Mouse (Mus musculus): ENCODE measurements around the gene Kitl. TPM values are rescaled to one million over a fixed set of nuclear protein-coding genes. Genes with fewer than 3 reads are reported as not detected.
A peak's percentile ranks its signal among the peaks of the same experiment; 100 is the strongest.

Kitl gene
- polyA plus RNA-seq, 1 experiment from 2014 or later, result 20.9 TPM

DNA sequence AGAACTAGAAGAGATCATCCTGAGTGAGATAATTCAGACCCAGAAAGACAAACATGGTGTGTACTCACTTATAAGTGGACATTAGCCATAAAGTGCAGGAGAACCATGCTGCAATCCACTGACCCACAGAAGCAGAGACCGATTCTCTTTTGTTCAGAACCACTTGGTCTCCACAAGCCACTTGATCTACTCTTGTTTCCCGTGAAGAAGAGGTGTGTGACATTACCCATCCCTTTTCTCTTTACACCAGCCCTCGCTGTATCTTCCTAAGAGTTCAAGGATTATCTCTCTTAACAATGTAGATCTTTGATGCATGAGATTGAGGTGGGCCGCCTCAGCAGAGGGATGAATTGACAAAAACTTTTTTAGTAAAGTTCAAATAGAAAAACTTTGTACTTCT, 11.6 kb upstream of the Kitl start:
- H3K27me3 ChIP-seq (ENCODE audit: control insufficient read depth, insufficient read depth, low read length), result no peaks in the 10 kb centered on the region
- H3K36me3 ChIP-seq (ENCODE audit: control insufficient read depth, insufficient read depth, low read length), result no peaks in the 10 kb centered on the region
- H3K9me3 ChIP-seq (ENCODE audit: control insufficient read depth, low read length), result no peaks in the 10 kb centered on the region
- WGBS, result 88% methylated on average over 4 of the region's 4 CpGs
- H3K4me3 ChIP-seq (ENCODE audit: low read depth, low read length), result no peak overlapping the region
- H3K9ac ChIP-seq (ENCODE audit: low read depth, low read length), result no peak overlapping the region
- no peak overlapping the region for H3K4me2 ChIP-seq (replicated peaks; ENCODE audit: low read depth, low read length)
- DNase-seq (ENCODE audit: low spot score), result no peak
- H3K27ac ChIP-seq (ENCODE audit: low read depth, low read length), result no peak overlapping the region
- no peaks in the 10 kb centered on the region for H3K4me1 ChIP-seq (replicated peaks; ENCODE audit: control insufficient read depth, insufficient read depth, low read length)
- ATAC-seq (ENCODE audit: low FRiP score), result no peak

DNA sequence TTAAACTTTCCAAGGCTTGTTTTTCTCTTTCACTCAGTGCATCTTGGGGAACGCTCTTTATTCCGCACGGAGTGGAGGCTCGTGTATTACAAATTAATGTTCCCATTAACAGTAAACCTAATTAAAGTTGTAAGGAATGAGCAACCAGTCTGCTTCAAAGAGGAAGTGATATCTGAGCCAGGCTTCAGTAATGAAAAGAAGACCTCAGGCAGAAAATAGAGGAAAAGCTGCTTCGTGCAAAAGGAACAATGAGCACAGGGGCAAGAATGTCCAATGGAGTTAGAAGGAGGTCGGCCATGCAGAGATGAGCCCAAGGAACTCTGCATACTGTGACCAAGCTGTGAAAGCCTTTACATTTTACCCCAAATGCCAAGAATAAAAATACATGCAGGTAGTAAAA, 5.7 kb upstream of the Kitl start:
- Histone ChIP-seq H3K27ac (ENCODE audit: low read depth, low read length) (no peak overlapping the region), H3K27me3 (ENCODE audit: control insufficient read depth, insufficient read depth, low read length) (no peaks in the 10 kb centered on the region), H3K4me3 (ENCODE audit: low read depth, low read length) (no peak overlapping the region), H3K9me3 (ENCODE audit: control insufficient read depth, low read length) (no peaks in the 10 kb centered on the region), H3K9ac (ENCODE audit: low read depth, low read length) (no peak overlapping the region), H3K4me2 (replicated peaks; ENCODE audit: low read depth, low read length) (no peak overlapping the region), H3K36me3 (ENCODE audit: control insufficient read depth, insufficient read depth, low read length) (no peaks in the 10 kb centered on the region), H3K4me1 (replicated peaks; ENCODE audit: control insufficient read depth, insufficient read depth, low read length) (no peaks in the 10 kb centered on the region)
- 69% methylated on average over 6 of the region's 6 CpGs for WGBS
- no peak for ATAC-seq (ENCODE audit: low FRiP score)
- DNase-seq (ENCODE audit: low spot score), result no peak

DNA sequence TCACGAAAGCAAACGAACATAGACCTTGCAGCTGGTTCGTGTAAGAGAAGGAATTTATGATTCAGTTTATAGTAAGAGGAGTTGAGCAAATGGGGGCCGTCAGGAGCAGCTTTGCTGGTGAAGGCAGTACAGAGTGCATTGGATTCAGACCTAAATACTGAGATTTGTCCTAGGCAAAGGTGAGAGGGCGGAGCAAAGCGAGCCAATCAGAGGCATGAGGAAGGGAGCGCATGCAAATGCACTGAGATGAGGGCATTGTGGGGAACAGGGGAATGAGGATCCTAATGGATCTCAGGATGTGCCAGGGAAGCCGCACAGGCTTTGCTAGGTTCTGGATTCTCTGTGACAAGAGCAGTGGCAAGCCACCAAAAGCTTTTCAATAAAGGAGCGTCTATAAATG, 5.1 kb upstream of the Kitl start:
- Histone ChIP-seq H3K4me3 (ENCODE audit: low read depth, low read length) (no peak overlapping the region), H3K27ac (ENCODE audit: low read depth, low read length) (no peak overlapping the region), H3K4me1 (replicated peaks; ENCODE audit: control insufficient read depth, insufficient read depth, low read length) (no peaks in the 10 kb centered on the region), H3K9ac (ENCODE audit: low read depth, low read length) (no peak overlapping the region), H3K36me3 (ENCODE audit: control insufficient read depth, insufficient read depth, low read length) (no peaks in the 10 kb centered on the region), H3K27me3 (ENCODE audit: control insufficient read depth, insufficient read depth, low read length) (no peaks in the 10 kb centered on the region), H3K9me3 (ENCODE audit: control insufficient read depth, low read length) (no peaks in the 10 kb centered on the region), H3K4me2 (replicated peaks; ENCODE audit: low read depth, low read length) (no peak overlapping the region)
- 82% methylated on average over 9 of the region's 9 CpGs for WGBS
- DNase-seq (ENCODE audit: low spot score), result no peak
- no peak for ATAC-seq (ENCODE audit: low FRiP score)

DNA sequence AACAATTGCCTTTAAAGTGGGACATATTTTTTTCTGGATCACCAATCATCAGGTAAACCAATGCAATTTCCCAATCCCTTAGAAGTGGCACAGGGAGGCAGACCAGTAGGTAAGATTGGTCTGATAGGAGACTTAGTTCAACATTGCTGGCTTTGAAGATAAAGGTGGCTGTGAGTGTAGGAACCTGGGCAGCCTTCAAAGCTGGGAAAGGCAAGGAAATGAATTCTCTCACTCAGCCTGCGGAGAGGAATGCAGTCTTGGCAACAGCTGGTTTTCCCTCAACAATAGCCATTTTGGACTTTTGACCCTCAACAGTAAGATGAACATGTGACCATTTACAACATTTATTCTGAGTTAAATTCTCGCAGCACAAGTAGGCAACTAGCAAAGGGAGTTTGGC, 1.3 kb upstream of the Kitl start:
- no peak overlapping the region for H3K9ac ChIP-seq (ENCODE audit: low read depth, low read length)
- no peak overlapping the region for H3K4me3 ChIP-seq (ENCODE audit: low read depth, low read length)
- no peaks in the 10 kb centered on the region for H3K4me1 ChIP-seq (replicated peaks; ENCODE audit: control insufficient read depth, insufficient read depth, low read length)
- no peak overlapping the region for H3K27ac ChIP-seq (ENCODE audit: low read depth, low read length)
- no peak for ATAC-seq (ENCODE audit: low FRiP score)
- peaks cover 7% of the 10 kb centered on the region; the same call in 1 of the 2 replicates for H3K27me3 ChIP-seq (ENCODE audit: control insufficient read depth, insufficient read depth, low read length)
- no peaks in the 10 kb centered on the region for H3K36me3 ChIP-seq (ENCODE audit: control insufficient read depth, insufficient read depth, low read length)
- DNase-seq (ENCODE audit: low spot score), result no peak
- H3K9me3 ChIP-seq (ENCODE audit: control insufficient read depth, low read length), result no peaks in the 10 kb centered on the region
- H3K4me2 ChIP-seq (replicated peaks; ENCODE audit: low read depth, low read length), result no peak overlapping the region
- WGBS, result 25% methylated on average over 2 of the region's 2 CpGs

DNA sequence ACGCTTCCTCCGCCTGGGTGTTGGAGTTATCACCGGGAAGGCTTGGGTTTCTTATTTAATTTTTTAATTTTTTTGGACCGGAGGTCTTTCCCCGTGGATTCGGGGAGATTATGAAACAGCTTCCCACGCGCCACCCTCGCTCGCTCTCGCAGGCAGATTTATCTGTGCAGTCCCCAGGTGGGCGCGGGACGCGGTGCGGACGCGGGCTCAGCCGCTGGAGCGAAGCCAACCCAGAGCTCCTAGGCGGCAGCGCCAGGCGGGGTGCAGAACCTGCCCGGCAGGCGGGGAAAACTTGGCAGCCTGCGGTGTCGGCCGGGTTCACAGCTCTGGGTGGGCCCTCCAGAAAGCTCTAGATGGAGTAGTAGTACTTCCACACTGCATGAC, 888 bp downstream of the Kitl start:
- H3K4me3 ChIP-seq (ENCODE audit: low read depth, low read length), result peak overlapping the region; percentile 63
- no peaks in the 10 kb centered on the region for H3K9me3 ChIP-seq (ENCODE audit: control insufficient read depth, low read length)
- under 1% methylated on average over 28 of the region's 28 CpGs for WGBS
- H3K36me3 ChIP-seq (ENCODE audit: control insufficient read depth, insufficient read depth, low read length), result no peaks in the 10 kb centered on the region
- no peak for DNase-seq (ENCODE audit: low spot score)
- peak overlapping the region; percentile 99 for H3K4me2 ChIP-seq (replicated peaks; ENCODE audit: low read depth, low read length)
- no peaks in the 10 kb centered on the region for H3K4me1 ChIP-seq (replicated peaks; ENCODE audit: control insufficient read depth, insufficient read depth, low read length)
- peaks cover 7% of the 10 kb centered on the region; the same call in 1 of the 2 replicates for H3K27me3 ChIP-seq (ENCODE audit: control insufficient read depth, insufficient read depth, low read length)
- no peak overlapping the region for H3K27ac ChIP-seq (ENCODE audit: low read depth, low read length)
- peak overlapping the region; percentile 64 for H3K9ac ChIP-seq (ENCODE audit: low read depth, low read length)
- peak; percentile 23 for ATAC-seq (ENCODE audit: low FRiP score)

DNA sequence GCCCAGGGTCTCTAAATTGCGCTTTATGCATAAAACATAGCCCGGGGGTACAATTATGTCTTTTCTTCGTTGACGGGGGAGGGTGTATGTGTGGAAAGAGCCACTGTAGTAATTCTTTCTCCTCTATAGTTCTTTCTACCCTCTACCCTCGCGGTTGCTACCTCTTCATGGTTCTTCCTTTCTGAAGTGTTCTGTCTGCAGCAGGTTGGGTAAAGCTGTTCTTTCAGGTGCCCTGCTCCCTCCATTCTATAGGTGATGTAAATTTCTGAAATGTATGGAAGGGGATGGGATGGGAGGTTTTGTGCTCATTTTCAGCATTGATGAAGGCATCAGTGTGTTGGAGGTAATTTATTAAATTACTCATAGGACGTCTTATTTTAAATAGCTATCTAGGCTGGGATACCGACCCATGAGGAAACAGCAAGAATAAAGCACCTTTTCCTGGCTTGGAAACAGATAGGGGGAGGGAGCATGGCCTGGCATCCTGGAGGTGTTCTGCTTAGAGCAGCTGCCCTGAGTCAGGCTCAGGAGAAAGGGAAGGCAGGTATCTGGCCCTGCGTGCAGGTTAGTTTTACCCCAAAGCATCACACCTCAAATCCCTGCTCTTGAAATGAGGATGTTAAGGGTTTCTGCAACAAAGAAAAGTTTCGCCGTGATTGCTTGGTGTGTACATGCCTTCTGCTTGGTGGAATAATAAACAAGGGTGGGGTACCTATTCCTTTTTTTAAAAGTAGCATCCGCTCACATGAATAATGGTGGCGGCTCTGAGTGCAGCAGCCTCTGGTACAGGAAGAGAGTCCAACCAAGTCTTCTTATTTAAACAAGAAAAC, 1.7 kb downstream of the Kitl start:
- Histone ChIP-seq H3K36me3 (ENCODE audit: control insufficient read depth, insufficient read depth, low read length) (no peaks in the 10 kb centered on the region), H3K4me2 (replicated peaks; ENCODE audit: low read depth, low read length) (peak overlapping the region; percentile 11; the same call in 1 of the 2 replicates), H3K9ac (ENCODE audit: low read depth, low read length) (no peak overlapping the region), H3K27me3 (ENCODE audit: control insufficient read depth, insufficient read depth, low read length) (peaks cover 7% of the 10 kb centered on the region; the same call in 1 of the 2 replicates), H3K4me3 (ENCODE audit: low read depth, low read length) (peak overlapping the region; percentile 63; the same call in 1 of the 2 replicates), H3K4me1 (replicated peaks; ENCODE audit: control insufficient read depth, insufficient read depth, low read length) (no peaks in the 10 kb centered on the region), H3K27ac (ENCODE audit: low read depth, low read length) (no peak overlapping the region), H3K9me3 (ENCODE audit: control insufficient read depth, low read length) (no peaks in the 10 kb centered on the region)
- WGBS, result 24% methylated on average over 13 of the region's 13 CpGs
- DNase-seq (ENCODE audit: low spot score) (no peak), ATAC-seq (ENCODE audit: low FRiP score) (no peak)

DNA sequence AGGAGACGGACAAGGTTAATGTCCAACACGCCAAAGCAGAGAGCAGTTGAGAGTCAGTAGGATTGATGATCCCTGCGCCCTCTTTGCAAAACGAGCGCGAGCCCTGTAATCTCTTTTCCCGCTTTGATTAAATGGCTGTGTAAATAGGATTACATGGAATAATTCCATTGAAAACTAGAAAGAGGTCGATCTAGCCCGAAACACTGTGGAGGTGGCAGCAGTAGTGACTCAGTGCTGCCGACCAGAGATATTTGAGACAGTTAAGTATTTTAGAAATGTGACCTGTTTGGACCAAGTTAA, 2.3 kb downstream of the Kitl start:
- Histone ChIP-seq H3K4me1 (replicated peaks; ENCODE audit: control insufficient read depth, insufficient read depth, low read length) (no peaks in the 10 kb centered on the region), H3K27ac (ENCODE audit: low read depth, low read length) (no peak overlapping the region), H3K27me3 (ENCODE audit: control insufficient read depth, insufficient read depth, low read length) (peaks cover 7% of the 10 kb centered on the region; the same call in 1 of the 2 replicates), H3K4me2 (replicated peaks; ENCODE audit: low read depth, low read length) (no peak overlapping the region), H3K9ac (ENCODE audit: low read depth, low read length) (no peak overlapping the region), H3K4me3 (ENCODE audit: low read depth, low read length) (no peak overlapping the region), H3K9me3 (ENCODE audit: control insufficient read depth, low read length) (no peaks in the 10 kb centered on the region), H3K36me3 (ENCODE audit: control insufficient read depth, insufficient read depth, low read length) (no peaks in the 10 kb centered on the region)
- 9% methylated on average over 10 of the region's 10 CpGs for WGBS
- DNase-seq (ENCODE audit: low spot score), result no peak
- no peak for ATAC-seq (ENCODE audit: low FRiP score)

DNA sequence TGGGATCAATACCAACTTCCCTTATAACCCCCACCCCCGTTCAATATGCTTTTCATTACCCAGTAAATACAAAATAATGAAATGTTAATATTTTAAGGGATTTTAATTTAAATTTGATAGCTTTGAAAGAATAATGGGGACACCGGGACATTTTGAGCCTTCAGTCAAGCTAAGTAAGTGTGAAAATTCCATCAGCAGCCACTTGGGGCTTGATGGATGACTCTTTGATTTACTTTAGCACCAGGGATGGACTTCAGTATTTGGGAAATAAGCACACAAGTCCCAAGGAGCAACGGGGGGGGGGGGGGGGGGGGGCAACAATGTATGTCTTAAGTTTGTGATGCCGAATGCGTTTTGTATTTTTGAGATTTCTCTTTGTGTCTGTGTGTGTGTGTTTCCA, 3.1 kb downstream of the Kitl start:
- Histone ChIP-seq H3K4me3 (ENCODE audit: low read depth, low read length) (no peak overlapping the region), H3K27me3 (ENCODE audit: control insufficient read depth, insufficient read depth, low read length) (peaks cover 7% of the 10 kb centered on the region; the same call in 1 of the 2 replicates), H3K27ac (ENCODE audit: low read depth, low read length) (no peak overlapping the region), H3K4me1 (replicated peaks; ENCODE audit: control insufficient read depth, insufficient read depth, low read length) (no peaks in the 10 kb centered on the region), H3K4me2 (replicated peaks; ENCODE audit: low read depth, low read length) (no peak overlapping the region), H3K36me3 (ENCODE audit: control insufficient read depth, insufficient read depth, low read length) (no peaks in the 10 kb centered on the region), H3K9me3 (ENCODE audit: control insufficient read depth, low read length) (no peaks in the 10 kb centered on the region), H3K9ac (ENCODE audit: low read depth, low read length) (no peak overlapping the region)
- WGBS, result 27% methylated on average over 5 of the region's 5 CpGs
- no peak for ATAC-seq (ENCODE audit: low FRiP score)
- DNase-seq (ENCODE audit: low spot score), result no peak

All from hindbrain, embryonic 11.5 days (tissue).